8 mouse cellular contexts compared by ENCODE assay signal in the genomic region with DNA sequence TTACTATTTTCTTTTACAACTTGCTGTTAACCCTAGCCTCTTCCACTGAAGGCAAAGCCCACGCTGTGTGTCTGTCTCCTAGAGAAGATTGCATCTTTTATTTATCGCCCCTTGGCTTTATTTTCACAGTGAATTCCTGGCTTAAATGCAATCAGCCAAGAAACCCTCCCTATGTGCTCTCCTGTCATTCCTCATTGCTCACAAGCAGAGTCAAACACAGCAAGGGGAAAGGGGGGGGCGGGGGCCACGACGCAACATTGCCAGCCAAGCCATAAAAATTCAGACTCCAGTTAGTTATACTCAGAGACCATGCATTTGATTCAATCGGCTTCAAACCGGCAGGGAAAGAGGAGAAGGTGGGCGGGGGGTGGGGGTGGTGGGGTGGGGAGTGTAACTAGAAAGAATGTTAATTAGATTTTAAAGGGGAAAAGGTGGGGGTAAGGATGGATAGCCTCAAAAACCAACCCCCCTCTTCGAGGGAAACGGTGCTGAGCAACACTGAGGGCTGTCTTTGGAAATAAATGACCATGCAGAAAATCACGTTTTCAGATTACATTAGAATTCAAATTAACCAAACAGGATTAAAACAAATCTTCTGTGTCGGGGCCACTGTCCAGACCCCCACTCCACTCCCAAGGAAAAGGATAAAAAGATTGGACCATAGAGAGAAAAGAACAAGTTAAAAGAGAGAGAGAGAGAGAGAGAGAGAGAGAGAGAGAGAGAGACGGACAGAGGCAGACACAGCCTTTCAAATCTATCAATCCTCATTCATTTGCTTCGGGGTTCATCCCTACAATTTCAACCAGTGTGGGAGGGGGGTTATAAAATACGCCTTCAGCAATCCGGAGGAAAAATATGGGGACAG.
DNase-seq lines count a peak whose midpoint lies in the region; ATAC-seq lines count a peak whose summit lies in the region.

No protein-coding gene starts in this region.

- peak overlapping the region; percentile 87 for H3K9ac ChIP-seq in heart, embryonic 11.5 days (ENCODE audit: low read depth, low read length)
- peak overlapping the region; percentile 99 for H3K9ac ChIP-seq in hindbrain, embryonic 12.5 days
- peak overlapping the region; percentile 97 for H3K9ac ChIP-seq in midbrain, embryonic 14.5 days (replicated peaks; ENCODE audit: low read length)

- H3K27me3 ChIP-seq in heart, embryonic 11.5 days (ENCODE audit: control insufficient read depth, insufficient read depth, low read length) = peaks cover 5% of the 10 kb centered on the region
- H3K27me3 ChIP-seq in hindbrain, embryonic 12.5 days = no peaks in the 10 kb centered on the region
- no peaks in the 10 kb centered on the region for H3K27me3 ChIP-seq in midbrain, embryonic 14.5 days (ENCODE audit: control insufficient read depth, insufficient read depth, low read length)

- peaks cover 6% of the 10 kb centered on the region; the same call in 1 of the 2 replicates for H3K4me1 ChIP-seq in heart, embryonic 11.5 days (ENCODE audit: control insufficient read depth, insufficient read depth, low read length)
- H3K4me1 ChIP-seq in hindbrain, embryonic 12.5 days = peaks cover 38% of the 10 kb centered on the region
- peaks cover 31% of the 10 kb centered on the region for H3K4me1 ChIP-seq in midbrain, embryonic 14.5 days (ENCODE audit: control insufficient read depth, insufficient read depth, low read length)

- H3K27ac ChIP-seq in heart, embryonic 11.5 days (ENCODE audit: low read depth, low read length) = no peak overlapping the region
- peak overlapping the region; percentile 99 for H3K27ac ChIP-seq in hindbrain, embryonic 12.5 days
- peak overlapping the region; percentile 97 for H3K27ac ChIP-seq in midbrain, embryonic 14.5 days (replicated peaks; ENCODE audit: low read depth, low read length)

- peak overlapping the region; percentile 77 for H3K4me2 ChIP-seq in heart, embryonic 11.5 days
- H3K4me2 ChIP-seq in hindbrain, embryonic 12.5 days (replicated peaks) = peak overlapping the region; percentile 69
- peak overlapping the region; percentile 74 for H3K4me2 ChIP-seq in midbrain, embryonic 14.5 days (ENCODE audit: low read length)

- no peaks in the 10 kb centered on the region for H3K36me3 ChIP-seq in heart, embryonic 11.5 days (ENCODE audit: control insufficient read depth, insufficient read depth, low read length)
- H3K36me3 ChIP-seq in hindbrain, embryonic 12.5 days = no peaks in the 10 kb centered on the region
- no peaks in the 10 kb centered on the region for H3K36me3 ChIP-seq in midbrain, embryonic 14.5 days (ENCODE audit: control insufficient read depth, insufficient read depth, low read length)

- no peak for ATAC-seq in heart, embryonic 11.5 days (replicated peaks; ENCODE audit: insufficient number of reproducible peaks, low FRiP score, low TSS enrichment)
- no peak for ATAC-seq in hindbrain, embryonic 12.5 days (ENCODE audit: low FRiP score)
- no peak for ATAC-seq in midbrain, embryonic 14.5 days (ENCODE audit: low FRiP score, low TSS enrichment)

- H3K9me3 ChIP-seq in heart, embryonic 11.5 days (replicated peaks; ENCODE audit: control insufficient read depth, low read length) = no peaks in the 10 kb centered on the region
- no peaks in the 10 kb centered on the region for H3K9me3 ChIP-seq in hindbrain, embryonic 12.5 days (replicated peaks)
- H3K9me3 ChIP-seq in midbrain, embryonic 14.5 days (ENCODE audit: control insufficient read depth, low read length) = no peaks in the 10 kb centered on the region

- H3K4me3 ChIP-seq in heart, embryonic 11.5 days (ENCODE audit: low read depth, low read length) = peak overlapping the region; percentile 87
- H3K4me3 ChIP-seq in hindbrain, embryonic 12.5 days = peak overlapping the region; percentile 97
- H3K4me3 ChIP-seq in midbrain, embryonic 14.5 days (replicated peaks; ENCODE audit: low read depth, low read length) = peak overlapping the region; percentile 91

- WGBS in heart, embryonic 11.5 days (ENCODE audit: insufficient replicate concordance) = 3% methylated on average over 16 of the region's 16 CpGs
- under 1% methylated on average over 16 of the region's 16 CpGs for WGBS in hindbrain, embryonic 12.5 days
- WGBS in midbrain, embryonic 14.5 days = under 1% methylated on average over 16 of the region's 16 CpGs

- intact Hi-C loops in gastrocnemius, postnatal 36 days (cut with DNase I) = no loop called here

- no peak for DNase-seq in heart, adult 8-10 months (ENCODE audit: low spot score)
- DNase-seq in NIH3T3 (ENCODE audit: low read depth) = peak; percentile 60
- peak; percentile 63 for DNase-seq in midbrain, embryonic 14.5 days
- DNase-seq in cerebellum, postnatal 36 days = no peak
- DNase-seq in gastrocnemius, postnatal 36 days = no peak
- DNase-seq in urinary bladder, postnatal 4 days (ENCODE audit: low spot score in 2 of 2) = no peak

Comparison
In these comparisons a context has a peak if more than half of its experiments do, and no peak if none do; other contexts are left out.
1. DNase-seq: peak in NIH3T3 (single experiment) and midbrain, embryonic 14.5 days (single experiment); none in heart, adult 8-10 months (single experiment), cerebellum, postnatal 36 days (0 of 2), gastrocnemius, postnatal 36 days (0 of 2) and urinary bladder, postnatal 4 days (0 of 2).
2. Peak in every context shown above with its lines, with median percentiles within 50 percentile points of each other: H3K4me2 ChIP-seq, H3K4me3 ChIP-seq and H3K9ac ChIP-seq.